Mouse (Mus musculus) heart, postnatal 36 days (tissue): ENCODE data around the gene Ppp1r26. TPM values are rescaled to one million over a fixed set of nuclear protein-coding genes. Genes with fewer than 3 reads are reported as not detected.
A peak's percentile ranks its signal among the peaks of the same experiment; 100 is the strongest.
"Not testable (repeated sequence)": the region's sequence is repeated elsewhere in the genome, so short reads cannot be mapped to it uniquely, and the experiment has no call there.

Experiments
- DNase-seq, 2 experiments: peaks; one replicate each; pipeline ENCODE4 v3.0.0; 2021 to 2022
- intact Hi-C: fragments of 180-260 bp; cut with DNase I; formaldehyde crosslinking; loops from one replicate; pipeline ENCODE4 v1.15.1; 2025
- total RNA-seq, 2 experiments: library from RNA; stranded (reverse); gene quantifications; 2 replicates each; pipeline ENCODE4 v1.2.3; 2021

Gene Ppp1r26
- total RNA-seq, 2 experiments from 2014 or later: 3.2 to 4.7 TPM

GRCm38 (mm10) chr2:28435401-28435800, 11.2 kb upstream of the Ppp1r26 start:
- no peak for DNase-seq
- intact Hi-C loops: no loop called here

- no peak for DNase-seq
- intact Hi-C loops: no loop called here
Observed at GRCm38 (mm10) chr2:28440842-28441241, 5.8 kb upstream of the Ppp1r26 start.

- DNase-seq: no peak
- intact Hi-C loops: no loop called here
Observed at GRCm38 (mm10) chr2:28445082-28445481, 1.5 kb upstream of the Ppp1r26 start.

GRCm38 (mm10) chr2:28446181-28446514, 452 bp upstream of the Ppp1r26 start:
- DNase-seq: no peak
- intact Hi-C loops: no loop called here

- intact Hi-C loops: no loop called here
- DNase-seq: no peak
Observed at GRCm38 (mm10) chr2:28447315-28447670, 693 bp downstream of the Ppp1r26 start.

- no peak for DNase-seq
- intact Hi-C loops: no loop called here
Observed at GRCm38 (mm10) chr2:28451663-28452062, 5.1 kb downstream of the Ppp1r26 start.

GRCm38 (mm10) chr2:28453539-28453938, 6.9 kb downstream of the Ppp1r26 start:
- DNase-seq: no peak
- intact Hi-C loops: no loop called here

- intact Hi-C loops: no loop called here
- no peak for DNase-seq
Observed at GRCm38 (mm10) chr2:28456616-28457015, 10.0 kb downstream of the Ppp1r26 start.

- peak; percentile 45 to 66 for DNase-seq
- intact Hi-C loops: no loop called here
Observed at GRCm38 (mm10) chr2:28463919-28464318, 17.3 kb downstream of the Ppp1r26 start.

GRCm38 (mm10) chr2:28464919-28465318, 18.3 kb downstream of the Ppp1r26 start:
- no peak for DNase-seq
- intact Hi-C loops: no loop called here

GRCm38 (mm10) chr2:28465836-28466518, 19.4 kb downstream of the Ppp1r26 start, which contains the start of gene 1700007K13Rik:
1700007K13Rik (minus strand) TSS chr2:28466332.
- peak; percentile 35 to 57 for DNase-seq
- intact Hi-C loops: no loop called here

GRCm38 (mm10) chr2:28467860-28468485, 21.4 kb downstream of the Ppp1r26 start, which contains the start of gene Mrps2:
Mrps2 (plus strand) TSS chr2:28468066.
- intact Hi-C loops: no loop called here
- peak; percentile 84 to 89 for DNase-seq

- intact Hi-C loops: no loop called here
- no peak for DNase-seq
Observed at GRCm38 (mm10) chr2:28468486-28469225, 22.1 kb downstream of the Ppp1r26 start.

- no peak for DNase-seq
- intact Hi-C loops: no loop called here
Observed at GRCm38 (mm10) chr2:28469461-28469860, 22.9 kb downstream of the Ppp1r26 start.

GRCm38 (mm10) chr2:28470591-28470990, 24.0 kb downstream of the Ppp1r26 start:
- no peak for DNase-seq
- intact Hi-C loops: no loop called here

GRCm38 (mm10) chr2:28472011-28472410, 25.4 kb downstream of the Ppp1r26 start:
- intact Hi-C loops, DNase-seq: not testable (repeated sequence)

GRCm38 (mm10) chr2:28477993-28478392, 31.4 kb downstream of the Ppp1r26 start:
- intact Hi-C loops, DNase-seq: not testable (repeated sequence)

- DNase-seq: no peak
- intact Hi-C loops: no loop called here
Observed at GRCm38 (mm10) chr2:28479208-28480204, 32.9 kb downstream of the Ppp1r26 start.

GRCm38 (mm10) chr2:28483861-28484260, 37.3 kb downstream of the Ppp1r26 start:
- no peak for DNase-seq
- intact Hi-C loops: no loop called here

GRCm38 (mm10) chr2:28494521-28494920, 47.9 kb downstream of the Ppp1r26 start:
- intact Hi-C loops: no loop called here

More at GRCm38 (mm10) chr2:28494521-28494920, 47.9 kb downstream of the Ppp1r26 start:
- DNase-seq: no peak
